Mouse (Mus musculus): Measurements from ENCODE around the gene Mcm3. TPM values are rescaled to one million over a fixed set of nuclear protein-coding genes. Genes with fewer than 3 reads are reported as not detected.
A peak's percentile ranks its signal among the peaks of the same experiment; 100 is the strongest.

Gene Mcm3
- polyA plus RNA-seq, 1 experiment from 2014 or later = 23.9 TPM

GRCm38 (mm10) chr1:20832473-20833140 is 12.5 kb upstream of the Mcm3 start:
- H3K36me3 ChIP-seq = no peaks in the 10 kb centered on the region
- H3K9me3 ChIP-seq = no peaks in the 10 kb centered on the region
- H3K27ac ChIP-seq (replicated peaks) = no peak overlapping the region
- no peak overlapping the region for H3K4me3 ChIP-seq
- WGBS = 68% methylated on average over 5 of the region's 5 CpGs
- no peaks in the 10 kb centered on the region for H3K4me1 ChIP-seq (replicated peaks)
- ATAC-seq (ENCODE audit: low read depth) = no peak
- H3K27me3 ChIP-seq = no peaks in the 10 kb centered on the region
- no peak overlapping the region for H3K9ac ChIP-seq
- H3K4me2 ChIP-seq = no peak overlapping the region

DNA sequence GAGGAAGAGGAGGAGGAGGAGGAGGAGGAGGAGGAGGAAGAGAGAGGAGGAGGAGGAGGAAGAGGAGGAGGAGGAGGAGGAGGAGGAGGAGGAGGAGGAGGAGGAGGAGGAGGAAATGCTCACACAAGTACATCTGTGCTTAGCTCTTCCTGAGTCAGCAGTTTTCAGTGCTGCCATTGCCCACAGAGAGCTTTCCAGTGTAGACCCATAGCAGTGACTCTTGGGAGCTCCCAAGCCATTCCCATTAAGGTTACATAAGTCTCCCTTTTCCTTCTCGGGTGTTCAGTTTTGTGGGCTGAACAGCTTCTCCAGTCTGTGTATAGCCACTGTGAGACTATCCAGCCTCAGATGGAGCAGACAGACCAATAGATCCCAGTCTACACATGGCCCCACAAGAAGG is 10.4 kb upstream of the Mcm3 start:
- no peak for ATAC-seq (ENCODE audit: low read depth)
- WGBS = 85% methylated on average over 1 of the region's 1 CpGs
- H3K9ac ChIP-seq = no peak overlapping the region

GRCm38 (mm10) chr1:20828061-20828460 is 7.9 kb upstream of the Mcm3 start:
- Histone ChIP-seq H3K9me3 (no peaks in the 10 kb centered on the region), H3K4me2 (no peak overlapping the region), H3K27ac (replicated peaks) (no peak overlapping the region), H3K4me3 (no peak overlapping the region), H3K9ac (no peak overlapping the region), H3K4me1 (replicated peaks) (no peaks in the 10 kb centered on the region), H3K36me3 (no peaks in the 10 kb centered on the region), H3K27me3 (no peaks in the 10 kb centered on the region)
- 85% methylated on average over 2 of the region's 2 CpGs for WGBS
- no peak for ATAC-seq (ENCODE audit: low read depth)

More for the DNA sequence above, 10.4 kb upstream of the Mcm3 start:
- H3K4me1 ChIP-seq (replicated peaks) = no peaks in the 10 kb centered on the region
- no peak overlapping the region for H3K4me2 ChIP-seq
- H3K9me3 ChIP-seq = no peaks in the 10 kb centered on the region
- no peak overlapping the region for H3K4me3 ChIP-seq
- H3K27ac ChIP-seq (replicated peaks) = no peak overlapping the region
- no peaks in the 10 kb centered on the region for H3K27me3 ChIP-seq
- H3K36me3 ChIP-seq = no peaks in the 10 kb centered on the region

DNA sequence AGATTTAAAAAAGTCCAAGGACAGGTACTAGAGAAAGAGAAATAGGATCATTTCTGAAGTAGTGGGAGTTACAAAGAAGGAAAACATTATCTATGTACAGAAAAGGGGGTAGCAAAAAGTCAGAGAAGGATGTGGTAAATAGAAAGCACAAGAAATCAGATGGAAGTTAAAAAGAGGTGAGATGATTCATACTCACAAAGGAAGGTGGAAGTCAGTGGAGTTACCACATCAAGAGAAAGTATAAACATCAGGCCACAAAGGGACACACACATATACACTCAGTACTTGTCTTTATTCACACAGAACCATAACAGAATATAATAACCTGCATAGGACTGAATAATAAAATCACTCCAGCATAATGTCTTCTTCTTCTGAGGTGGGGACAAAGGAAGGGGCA is 4.9 kb upstream of the Mcm3 start:
- H3K4me2 ChIP-seq = no peak overlapping the region
- no peak overlapping the region for H3K9ac ChIP-seq
- no peak overlapping the region for H3K27ac ChIP-seq (replicated peaks)
- H3K36me3 ChIP-seq = no peaks in the 10 kb centered on the region
- no peaks in the 10 kb centered on the region for H3K27me3 ChIP-seq
- H3K9me3 ChIP-seq = no peaks in the 10 kb centered on the region
- H3K4me3 ChIP-seq = no peak overlapping the region
- ATAC-seq (ENCODE audit: low read depth) = no peak
- no peaks in the 10 kb centered on the region for H3K4me1 ChIP-seq (replicated peaks)

- no peak overlapping the region for H3K4me2 ChIP-seq
- no peak overlapping the region for H3K4me3 ChIP-seq
- H3K36me3 ChIP-seq = no peaks in the 10 kb centered on the region
- no peak overlapping the region for H3K9ac ChIP-seq
- WGBS = 61% methylated on average over 2 of the region's 2 CpGs
- H3K9me3 ChIP-seq = no peaks in the 10 kb centered on the region
- peaks cover 5% of the 10 kb centered on the region for H3K4me1 ChIP-seq (replicated peaks)
- ATAC-seq (ENCODE audit: low read depth) = no peak
- H3K27me3 ChIP-seq = no peaks in the 10 kb centered on the region
- no peak overlapping the region for H3K27ac ChIP-seq (replicated peaks)
These were observed 3.8 kb upstream of the Mcm3 start for GRCm38 (mm10) chr1:20823906-20824305.

DNA sequence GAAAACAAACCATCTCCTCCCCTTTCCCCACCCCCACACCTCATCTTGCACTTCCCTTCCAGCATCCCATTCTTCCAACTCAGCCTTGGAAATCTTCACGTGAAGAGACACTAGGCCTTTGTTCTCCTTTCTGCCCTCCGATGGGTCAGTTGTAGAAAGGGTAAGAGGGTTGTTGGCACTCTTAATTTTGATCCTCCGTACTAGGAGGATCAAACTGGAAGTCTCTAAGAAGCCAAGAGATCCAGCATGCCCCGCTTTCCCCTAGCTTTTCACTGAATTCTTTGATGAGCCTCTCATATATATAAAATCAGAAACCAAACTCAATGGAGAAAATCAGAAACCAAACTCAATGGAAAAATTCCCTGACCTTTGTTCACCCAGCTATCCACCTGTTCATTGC is 3.4 kb upstream of the Mcm3 start:
- H3K27me3 ChIP-seq = no peaks in the 10 kb centered on the region
- H3K4me2 ChIP-seq = no peak overlapping the region

GRCm38 (mm10) chr1:20820959-20821358 is 847 bp upstream of the Mcm3 start:
- H3K9me3 ChIP-seq = no peaks in the 10 kb centered on the region
- no peak overlapping the region for H3K9ac ChIP-seq
- no peak overlapping the region for H3K27ac ChIP-seq (replicated peaks)
- H3K4me3 ChIP-seq = no peak overlapping the region
- ATAC-seq (ENCODE audit: low read depth) = no peak
- H3K36me3 ChIP-seq = peaks cover 7% of the 10 kb centered on the region; the same call in 1 of the 2 replicates
- peak overlapping the region; percentile 46; the same call in 1 of the 2 replicates for H3K4me2 ChIP-seq
- WGBS = 82% methylated on average over 4 of the region's 4 CpGs
- H3K27me3 ChIP-seq = no peaks in the 10 kb centered on the region
- H3K4me1 ChIP-seq (replicated peaks) = peaks cover 5% of the 10 kb centered on the region

More for the DNA sequence above, 3.4 kb upstream of the Mcm3 start:
- Histone ChIP-seq H3K4me1 (replicated peaks) (peaks cover 5% of the 10 kb centered on the region), H3K27ac (replicated peaks) (no peak overlapping the region), H3K9me3 (no peaks in the 10 kb centered on the region), H3K4me3 (no peak overlapping the region), H3K9ac (no peak overlapping the region), H3K36me3 (no peaks in the 10 kb centered on the region)
- 47% methylated on average over 4 of the region's 4 CpGs for WGBS
- no peak for ATAC-seq (ENCODE audit: low read depth)

DNA sequence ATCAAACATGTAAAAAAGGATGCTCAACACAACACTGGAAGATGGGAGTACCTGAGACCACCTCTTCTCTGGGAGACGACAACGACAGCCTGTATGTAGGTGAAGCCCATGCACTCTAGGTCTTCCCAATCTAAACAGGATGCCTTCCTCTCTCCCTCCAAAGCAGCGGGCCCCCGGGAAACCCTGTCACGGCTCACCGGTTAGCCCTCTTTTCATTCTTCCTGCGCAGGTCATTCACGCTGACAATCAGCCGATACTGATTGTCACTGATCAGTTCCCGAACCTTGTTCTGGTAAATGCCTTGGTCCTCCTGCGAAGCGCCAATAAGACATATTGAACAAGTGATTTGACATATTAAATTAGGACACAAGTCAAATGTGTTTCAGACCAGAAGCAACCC is 2.5 kb downstream of the Mcm3 start:
- no peaks in the 10 kb centered on the region for H3K27me3 ChIP-seq
- peaks cover 15% of the 10 kb centered on the region; the same call in 1 of the 2 replicates for H3K36me3 ChIP-seq
- no peak overlapping the region for H3K9ac ChIP-seq
- H3K27ac ChIP-seq (replicated peaks) = no peak overlapping the region
- no peak overlapping the region for H3K4me2 ChIP-seq
- no peak overlapping the region for H3K4me3 ChIP-seq
- ATAC-seq (ENCODE audit: low read depth) = no peak
- WGBS = 87% methylated on average over 12 of the region's 12 CpGs
- peaks cover 5% of the 10 kb centered on the region for H3K4me1 ChIP-seq (replicated peaks)
- no peaks in the 10 kb centered on the region for H3K9me3 ChIP-seq

DNA sequence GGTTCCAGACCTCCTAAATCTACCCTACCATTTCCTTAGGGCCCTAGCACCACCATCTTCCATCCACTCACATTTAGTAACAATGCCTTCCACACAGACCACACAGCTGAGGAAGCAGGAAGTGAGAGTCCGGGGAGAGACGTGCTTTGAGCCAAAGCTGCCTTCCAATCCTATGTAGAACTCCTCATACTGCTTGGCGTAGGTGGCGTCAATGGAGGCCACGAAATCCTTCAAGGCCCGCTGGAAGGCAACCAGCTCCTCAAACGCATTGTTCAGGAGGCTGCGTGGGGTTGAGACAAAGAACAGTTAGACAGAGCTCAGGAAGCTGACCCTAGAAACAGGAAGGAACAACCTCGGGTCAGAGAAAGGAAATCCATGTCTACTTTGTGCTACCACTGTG is 2.9 kb downstream of the Mcm3 start:
- Histone ChIP-seq H3K36me3 (peaks cover 18% of the 10 kb centered on the region; the same call in 1 of the 2 replicates), H3K27ac (replicated peaks) (no peak overlapping the region)
- WGBS = 91% methylated on average over 9 of the region's 9 CpGs

DNA sequence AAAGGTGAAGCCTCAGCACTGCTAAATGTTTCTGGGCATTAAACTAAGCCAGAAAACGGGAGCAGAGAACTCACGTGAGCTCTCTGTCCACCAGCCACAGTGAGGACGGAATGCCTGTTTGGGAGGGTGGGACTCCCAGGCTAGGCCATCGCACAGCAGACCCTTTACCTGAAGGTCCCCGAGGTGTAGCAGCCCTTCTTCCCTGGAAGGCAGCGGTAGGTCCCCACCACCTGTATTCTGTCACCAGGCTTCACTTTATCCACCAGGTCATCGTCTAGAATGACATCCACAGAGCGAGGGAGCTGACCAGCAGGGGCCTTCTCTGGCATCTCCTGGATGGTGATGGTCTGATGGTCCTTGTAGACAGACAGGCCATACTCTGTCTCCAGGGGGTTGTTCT is 5.6 kb downstream of the Mcm3 start:
- H3K4me2 ChIP-seq = no peak overlapping the region
- peaks cover 36% of the 10 kb centered on the region for H3K36me3 ChIP-seq
- H3K9me3 ChIP-seq = no peaks in the 10 kb centered on the region
- H3K4me1 ChIP-seq (replicated peaks) = peaks cover 2% of the 10 kb centered on the region
- 95% methylated on average over 8 of the region's 8 CpGs for WGBS
- no peak overlapping the region for H3K27ac ChIP-seq (replicated peaks)
- H3K9ac ChIP-seq = no peak overlapping the region
- no peak for ATAC-seq (ENCODE audit: low read depth)
- no peaks in the 10 kb centered on the region for H3K27me3 ChIP-seq
- no peak overlapping the region for H3K4me3 ChIP-seq

More for the DNA sequence above, 2.9 kb downstream of the Mcm3 start:
- H3K9ac ChIP-seq = no peak overlapping the region
- H3K4me2 ChIP-seq = no peak overlapping the region
- peaks cover 5% of the 10 kb centered on the region for H3K4me1 ChIP-seq (replicated peaks)
- ATAC-seq (ENCODE audit: low read depth) = no peak
- no peaks in the 10 kb centered on the region for H3K9me3 ChIP-seq
- no peaks in the 10 kb centered on the region for H3K27me3 ChIP-seq
- no peak overlapping the region for H3K4me3 ChIP-seq

DNA sequence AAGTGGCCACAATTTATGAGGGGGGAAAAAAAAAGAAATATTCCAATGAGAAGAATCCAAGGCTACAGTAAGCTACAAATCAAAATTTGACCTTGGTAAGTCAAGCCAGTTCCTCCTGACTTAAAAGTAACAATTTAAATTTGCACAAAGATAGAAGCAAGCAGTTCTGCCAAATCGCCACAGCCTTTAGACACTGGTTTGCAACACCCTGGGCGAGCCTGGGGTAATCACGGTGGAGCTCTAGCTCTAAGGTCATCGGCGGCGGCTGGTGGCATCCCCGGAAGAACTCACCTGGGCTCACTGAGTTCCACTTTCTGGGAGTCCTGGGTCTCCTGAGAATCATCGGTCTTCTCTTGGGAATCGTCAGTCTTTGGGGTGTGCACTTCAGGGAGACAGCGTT is 15.6 kb downstream of the Mcm3 start:
- WGBS = 95% methylated on average over 10 of the region's 10 CpGs
- no peak for ATAC-seq (ENCODE audit: low read depth)
- H3K36me3 ChIP-seq = peaks cover 50% of the 10 kb centered on the region

GRCm38 (mm10) chr1:20801682-20802390 is 18.3 kb downstream of the Mcm3 start:
- no peaks in the 10 kb centered on the region for H3K9me3 ChIP-seq
- H3K27ac ChIP-seq (replicated peaks) = 0 out of 2 replicates have a peak overlapping the region, but pooled peaks have one; percentile 16
- H3K9ac ChIP-seq = no peak overlapping the region
- H3K4me2 ChIP-seq = no peak overlapping the region
- no peak overlapping the region for H3K4me3 ChIP-seq
- peak; percentile 75 for ATAC-seq (ENCODE audit: low read depth)
- H3K4me1 ChIP-seq (replicated peaks) = no peaks in the 10 kb centered on the region
- no peaks in the 10 kb centered on the region for H3K27me3 ChIP-seq
- 78% methylated on average over 8 of the region's 8 CpGs for WGBS
- H3K36me3 ChIP-seq = peaks cover 24% of the 10 kb centered on the region

More for the DNA sequence above, 15.6 kb downstream of the Mcm3 start:
- Histone ChIP-seq H3K9me3 (no peaks in the 10 kb centered on the region), H3K27ac (replicated peaks) (no peak overlapping the region), H3K4me3 (no peak overlapping the region), H3K9ac (no peak overlapping the region), H3K4me1 (replicated peaks) (no peaks in the 10 kb centered on the region), H3K27me3 (no peaks in the 10 kb centered on the region), H3K4me2 (no peak overlapping the region)
